Mouse (Mus musculus) retina, embryonic 14.5 days (tissue): Measurements from ENCODE around the gene Crtc3.

Experiments
- DNase-seq: peaks from one replicate; pipeline ENCODE4 v3.0.0-alpha.2; 2015; ENCODE audit warnings: low spot score

Gene Crtc3

DNA sequence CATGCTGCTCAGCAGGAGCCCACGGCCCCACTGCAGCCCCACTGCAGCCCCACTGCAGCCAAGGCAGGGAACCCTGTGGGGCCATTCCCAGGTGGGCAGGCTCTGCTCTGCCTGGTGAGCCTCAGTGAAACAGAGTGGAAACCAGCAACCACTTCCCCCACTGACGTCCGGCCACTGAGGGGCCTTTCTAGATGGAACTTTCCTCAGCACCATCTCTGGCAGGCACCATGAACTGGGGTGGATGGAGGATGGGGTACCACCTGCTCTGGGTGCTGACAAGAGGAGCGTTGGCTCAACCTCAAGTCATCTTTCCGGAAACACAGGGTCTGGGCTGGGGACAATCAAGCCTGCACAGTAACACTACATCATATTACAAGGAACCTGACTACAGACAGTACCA, 90.8 kb downstream of the Crtc3 start:
- DNase-seq = no peak

DNA sequence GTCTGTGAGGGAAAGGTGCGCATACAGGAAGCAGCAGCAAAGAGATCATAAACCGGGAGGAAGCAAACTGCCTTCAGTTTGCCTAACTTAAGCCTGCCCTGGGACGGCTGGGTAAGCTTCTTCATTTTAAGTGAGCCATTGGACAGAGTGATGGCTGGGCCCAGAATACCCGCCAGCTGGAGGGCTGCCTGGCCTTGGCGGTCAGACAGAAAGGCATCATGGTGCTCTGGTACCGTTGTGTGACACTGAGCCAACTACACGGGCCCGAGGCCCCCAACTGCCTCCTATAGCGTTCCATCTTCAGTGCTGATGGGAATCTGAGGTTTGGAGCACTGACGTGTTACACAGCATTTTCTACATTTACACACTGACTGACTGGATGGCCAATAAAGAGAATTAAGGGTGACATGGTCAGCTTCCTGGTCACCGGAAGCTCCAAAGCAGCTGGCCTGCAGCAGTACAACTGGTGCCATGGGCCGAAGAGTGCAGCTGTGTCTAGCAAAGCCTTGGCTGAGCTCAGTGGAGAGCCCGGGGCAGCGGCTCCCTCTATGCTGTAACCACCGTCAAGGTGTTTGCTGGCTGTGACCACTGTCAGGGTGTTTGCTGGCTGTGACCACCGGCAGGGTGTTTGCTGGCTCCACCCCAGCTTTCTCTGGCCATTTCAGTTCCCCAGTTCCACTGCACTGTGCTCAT, 99.5 kb downstream of the Crtc3 start:
- DNase-seq = no peak

DNA sequence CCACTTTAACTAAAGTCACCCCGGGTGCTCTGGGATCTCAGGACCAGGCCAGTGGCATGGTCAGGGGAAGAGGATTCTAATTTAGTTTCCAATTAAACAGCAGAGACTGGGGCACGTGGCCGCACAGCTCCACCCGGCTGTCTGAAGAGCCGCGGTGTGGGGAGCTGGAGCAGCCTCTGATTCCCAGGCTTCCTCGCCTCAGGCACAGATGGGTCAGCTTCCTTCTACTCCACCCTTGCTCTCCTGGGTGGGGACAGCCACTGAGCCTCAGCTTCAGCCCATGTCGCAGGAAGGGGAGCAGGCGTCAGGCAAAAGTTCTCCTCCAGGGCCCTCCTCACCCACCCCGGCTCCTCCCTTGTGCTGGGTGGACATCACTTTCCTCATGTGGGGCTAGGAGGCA, 101.0 kb downstream of the Crtc3 start:
- DNase-seq = peak; percentile 21

DNA sequence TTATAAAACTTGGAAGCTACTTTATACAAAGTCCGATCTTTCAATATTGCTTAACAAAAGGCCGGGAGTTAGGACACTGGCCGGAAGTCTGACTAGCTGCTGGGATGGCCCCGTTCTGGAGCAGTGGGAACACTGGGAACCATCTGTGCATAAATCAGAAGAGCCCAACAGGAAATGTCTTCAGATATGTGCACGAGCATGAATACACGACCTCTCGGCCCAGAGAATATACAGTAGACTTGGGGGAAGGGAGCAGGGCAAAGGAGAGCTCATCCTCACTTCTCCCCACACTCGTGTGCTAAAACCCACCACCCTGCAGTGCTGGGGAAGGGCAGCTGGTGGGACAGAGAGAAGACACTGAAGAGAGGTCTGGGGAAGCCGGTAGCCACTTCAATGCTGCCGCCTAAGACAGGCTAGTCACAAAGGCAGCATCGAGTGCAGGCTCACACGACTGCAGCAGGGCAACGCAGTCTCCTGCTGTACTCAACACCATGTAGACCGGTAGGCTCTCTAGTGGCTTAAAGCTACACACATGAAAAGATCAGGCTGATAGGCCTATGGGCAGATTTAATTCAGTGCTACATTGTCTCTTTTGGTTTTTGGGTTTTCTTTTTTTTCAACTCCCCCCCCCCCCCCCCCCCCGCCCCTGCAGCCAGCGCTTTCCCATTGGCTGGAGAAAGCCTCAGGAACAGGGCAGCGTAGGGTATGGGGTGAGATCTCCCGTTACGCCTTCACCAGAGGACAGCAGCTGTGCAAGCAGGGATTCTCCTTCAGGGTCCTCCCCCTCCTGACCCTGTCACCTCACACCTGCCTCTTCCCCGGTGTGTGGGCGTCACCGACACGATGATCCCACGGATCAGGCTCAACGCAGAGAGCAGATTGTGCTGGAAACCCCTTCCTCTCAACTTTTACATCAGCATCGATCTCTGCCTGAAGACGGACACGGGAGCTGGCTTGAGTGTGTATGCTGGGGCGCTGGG, 101.7 kb downstream of the Crtc3 start:
- no peak for DNase-seq

DNA sequence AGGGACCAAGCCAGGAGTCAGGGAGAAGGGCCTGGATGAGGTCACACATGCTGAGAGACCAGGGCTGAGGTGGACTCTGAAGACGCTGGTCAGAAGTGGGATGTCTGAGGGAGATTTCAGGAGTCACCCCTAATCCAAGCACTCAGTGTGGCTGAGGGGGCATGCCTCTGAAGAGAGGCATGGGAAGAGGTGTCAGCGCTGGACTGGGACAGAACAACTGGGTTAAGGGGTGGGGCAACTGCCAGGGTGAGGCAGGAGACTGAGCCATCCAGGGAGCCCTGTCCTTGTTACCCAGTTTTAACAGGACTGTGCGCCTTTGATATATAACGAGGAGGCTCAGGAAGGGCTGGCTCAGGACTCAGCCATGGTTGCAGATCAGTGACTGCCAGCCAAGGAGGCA, 102.5 kb downstream of the Crtc3 start:
- DNase-seq = no peak

DNA sequence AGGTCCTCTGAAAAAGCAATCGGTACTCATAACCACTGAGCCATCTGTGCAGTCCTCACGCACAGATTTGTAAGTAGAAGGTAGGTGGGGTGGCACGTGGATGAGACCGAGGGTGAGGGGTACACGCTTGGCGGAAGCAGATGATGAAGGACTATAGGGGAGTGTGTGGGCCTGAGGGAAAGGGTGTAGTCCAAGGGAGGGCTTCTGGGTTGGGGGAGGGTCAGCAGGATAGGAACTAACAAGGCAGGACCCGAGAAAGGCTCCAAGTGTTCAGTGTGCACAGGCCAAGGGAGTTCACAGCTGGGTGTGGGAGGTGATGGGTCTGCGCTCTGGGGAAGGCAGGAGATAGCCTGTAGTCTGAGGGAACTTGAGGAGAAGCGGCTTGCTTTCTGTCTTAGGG, 103.3 kb downstream of the Crtc3 start:
- no peak for DNase-seq

DNA sequence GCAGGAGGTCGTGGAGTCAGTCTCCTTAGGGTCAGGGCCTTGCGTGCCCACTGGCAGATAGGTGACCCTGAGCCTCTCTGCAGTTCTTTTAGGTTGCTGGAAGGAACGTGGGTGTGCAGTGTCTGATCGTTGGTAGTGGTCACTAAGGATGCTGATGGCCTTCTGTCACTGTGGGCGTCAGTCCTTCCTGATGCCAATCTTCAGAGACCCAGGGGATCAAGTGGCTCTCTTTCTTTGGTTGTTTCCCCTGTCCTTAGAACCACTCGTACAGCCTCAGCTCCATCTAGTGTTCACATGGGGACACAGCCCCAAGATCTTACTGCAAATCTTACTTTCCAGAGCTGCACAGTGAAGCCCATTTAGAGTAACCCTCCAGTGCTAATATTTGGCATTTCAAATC, 104.7 kb downstream of the Crtc3 start:
- DNase-seq = peak; percentile 79

DNA sequence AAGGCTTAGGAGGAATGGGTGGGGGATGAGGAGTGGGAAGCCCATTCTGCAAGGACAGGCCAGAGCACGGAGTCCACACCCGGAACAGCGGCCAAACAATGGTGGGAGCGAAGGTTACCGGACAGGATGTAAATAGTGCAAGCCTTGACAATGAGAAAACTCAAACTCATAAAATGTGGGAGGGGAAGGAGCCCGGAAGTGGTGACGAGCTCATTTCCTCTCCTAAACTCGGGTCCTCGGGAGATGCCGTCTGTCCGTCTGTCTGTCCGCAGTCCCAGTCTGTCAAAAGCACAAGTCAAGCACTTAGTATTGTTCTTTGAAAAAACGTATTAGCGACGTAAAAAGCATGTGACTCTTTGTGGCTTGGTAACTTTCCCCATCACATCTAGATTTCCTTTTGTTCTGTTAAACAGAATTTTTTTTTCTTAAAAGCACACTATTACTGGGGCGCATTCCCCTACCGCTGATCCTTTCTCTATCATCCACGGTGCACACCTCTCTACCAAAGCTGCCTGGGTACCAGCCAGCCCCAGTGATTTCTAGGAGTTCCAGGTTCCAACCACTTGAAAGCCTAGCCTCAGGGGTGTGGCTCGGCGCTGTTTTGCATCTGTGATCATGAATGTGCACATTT, 105.7 kb downstream of the Crtc3 start:
- DNase-seq = no peak

DNA sequence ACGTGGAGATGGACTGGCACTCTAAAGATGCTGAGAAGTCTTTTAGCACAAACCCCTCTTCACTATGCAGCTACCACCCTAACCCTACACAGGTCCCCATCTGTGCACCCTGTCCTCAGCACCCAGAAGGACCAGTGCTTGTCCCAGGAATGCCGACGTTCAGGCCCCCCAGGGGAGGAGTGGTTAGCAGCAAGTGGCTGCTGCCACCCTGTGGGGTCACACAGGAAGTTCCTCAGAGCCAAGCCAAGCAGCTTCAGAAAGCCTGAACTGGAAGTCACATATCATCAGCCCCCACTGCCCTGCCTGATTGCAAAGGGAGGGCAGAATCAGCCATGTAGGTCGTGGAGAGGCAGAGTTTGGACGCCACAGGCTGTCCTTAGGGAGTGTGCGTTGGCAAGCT, 108.3 kb downstream of the Crtc3 start:
- DNase-seq = peak; percentile 38

DNA sequence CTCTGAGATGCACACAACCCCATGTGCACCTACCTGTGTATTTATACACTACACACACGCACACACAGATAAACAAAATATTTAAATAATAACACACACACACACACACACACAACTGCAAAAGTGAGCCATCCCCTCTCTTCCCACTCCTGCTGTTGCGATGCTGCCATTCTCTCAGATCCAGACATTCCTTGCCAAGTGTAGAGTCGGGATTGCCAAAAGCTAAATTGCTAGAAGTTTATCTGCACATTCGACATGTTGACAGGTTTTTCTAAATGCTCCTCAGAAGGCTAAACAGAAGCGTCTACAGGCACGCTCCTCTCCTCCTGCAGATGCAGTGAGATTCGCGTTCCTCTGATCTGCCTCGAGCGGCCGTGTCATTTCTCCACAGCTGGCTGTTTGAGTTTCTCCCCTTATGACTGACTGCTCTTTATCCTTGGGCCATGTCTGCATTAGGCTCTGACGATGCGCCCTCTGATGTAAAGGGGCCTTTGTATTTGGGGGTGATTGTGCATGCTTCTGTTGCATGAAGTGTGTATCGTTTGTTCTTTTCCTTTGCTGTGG, 111.2 kb downstream of the Crtc3 start:
- DNase-seq = no peak

DNA sequence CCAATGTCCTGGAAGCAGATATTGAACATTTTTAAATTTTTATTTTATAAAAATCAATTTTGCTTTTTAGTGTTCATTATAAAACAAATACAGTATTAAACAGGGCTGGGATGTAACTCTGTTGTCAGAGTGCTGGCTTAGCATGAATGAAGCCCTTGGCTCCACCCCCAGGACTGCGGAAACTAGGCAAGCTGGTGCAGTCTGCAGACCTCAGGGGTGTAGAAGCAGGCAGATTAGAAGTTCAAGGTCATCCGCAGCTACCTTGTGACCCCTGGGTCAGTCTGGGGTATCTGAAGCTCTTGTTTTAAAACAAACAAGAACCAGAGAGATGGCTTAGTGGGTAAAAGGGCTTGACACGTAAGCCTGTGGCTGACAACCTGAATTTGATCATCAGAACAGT, 112.1 kb downstream of the Crtc3 start:
- DNase-seq = no peak

DNA sequence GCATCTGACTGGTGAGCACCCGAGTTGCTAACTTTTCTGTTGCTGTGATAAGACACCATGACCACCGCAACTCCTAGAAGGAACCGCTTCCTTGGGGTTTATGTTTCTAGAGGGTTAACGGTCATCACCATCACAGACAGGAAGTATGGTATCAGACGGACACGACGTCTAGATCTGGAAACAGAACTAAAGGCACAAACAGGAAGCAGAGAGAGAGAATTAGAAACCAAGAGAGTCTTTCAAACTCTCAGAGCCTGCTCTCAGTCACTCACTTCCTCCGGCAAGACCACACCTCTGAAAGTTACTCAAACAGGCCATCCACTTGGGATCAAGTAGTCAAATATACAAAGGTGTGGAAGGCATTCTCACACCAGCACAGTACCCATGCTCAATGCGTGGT, 112.9 kb downstream of the Crtc3 start:
- no peak for DNase-seq

DNA sequence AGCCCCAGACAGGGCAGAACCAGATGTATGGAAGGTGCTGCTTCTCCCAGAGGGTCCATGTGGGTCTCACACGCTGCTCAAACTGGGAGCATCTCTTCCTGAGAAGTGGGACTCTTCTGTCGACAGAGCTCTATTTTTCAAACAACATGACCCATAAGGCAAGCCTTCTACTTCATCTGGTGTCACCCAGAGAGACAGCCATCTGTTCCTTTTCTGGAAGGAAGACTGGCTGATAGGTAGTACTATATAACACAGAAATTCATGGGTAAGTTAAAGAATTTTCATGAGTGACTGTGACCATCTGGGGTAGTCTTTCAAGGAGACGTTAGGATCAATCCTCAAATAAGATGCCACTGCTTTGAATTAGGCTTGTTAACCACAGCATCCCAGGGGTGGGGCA, 115.6 kb downstream of the Crtc3 start:
- no peak for DNase-seq

DNA sequence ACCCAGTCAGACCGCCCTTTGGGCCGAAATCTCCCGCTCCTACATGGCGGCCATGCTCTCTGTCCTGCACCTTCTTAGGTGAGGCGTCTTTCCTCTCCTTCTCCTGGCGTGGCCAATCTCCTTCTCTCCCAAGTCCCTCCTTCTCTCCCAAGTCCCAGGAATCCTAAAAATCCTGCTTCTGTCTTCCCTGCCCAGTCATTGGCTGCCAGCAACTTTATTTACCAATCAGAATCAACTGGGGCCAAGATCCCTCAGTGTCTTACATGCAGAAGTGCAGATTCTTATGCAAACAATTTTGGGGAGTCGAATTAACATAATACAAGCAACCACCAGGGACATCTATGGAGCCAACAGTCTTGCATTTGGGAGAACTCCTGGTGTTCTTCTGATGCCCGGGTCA, 120.7 kb downstream of the Crtc3 start:
- DNase-seq = no peak

DNA sequence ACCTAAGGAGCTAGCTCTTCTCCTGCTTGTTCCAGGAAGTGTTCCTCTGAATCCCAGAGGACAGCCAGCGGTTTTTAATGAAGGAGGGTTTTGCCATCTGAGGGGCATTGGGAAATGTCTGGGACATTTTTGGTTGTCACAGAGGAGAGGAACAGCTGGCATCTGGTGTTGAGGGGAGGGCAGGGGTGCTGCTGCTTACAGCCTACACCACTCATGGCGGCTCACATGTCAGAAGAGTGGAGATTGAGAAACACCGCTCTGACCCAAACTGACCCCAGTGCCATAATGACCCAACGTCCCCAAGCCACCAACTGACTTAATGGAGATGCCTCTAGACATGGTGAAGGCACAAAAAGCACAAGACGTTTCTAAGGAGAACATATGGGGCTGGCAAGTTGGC, 126.7 kb downstream of the Crtc3 start:
- no peak for DNase-seq

DNA sequence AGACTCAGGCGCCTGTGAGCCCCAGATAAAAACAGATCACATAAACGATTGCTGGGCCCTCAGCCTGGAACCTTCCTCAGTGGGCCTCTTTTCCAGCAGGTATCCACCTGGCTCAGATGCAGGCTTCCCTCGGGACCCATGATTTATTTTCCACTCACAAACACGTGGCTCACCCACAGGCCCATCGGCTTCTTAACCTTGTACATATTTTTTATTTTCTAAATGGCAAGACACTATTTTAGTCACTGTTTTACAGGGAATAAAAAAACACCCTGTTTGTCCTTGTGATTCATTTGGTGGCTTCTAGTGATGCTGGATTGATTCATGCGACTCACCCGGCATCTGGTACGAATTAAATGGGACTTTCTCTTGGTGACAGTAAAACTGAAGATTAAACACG, 127.4 kb downstream of the Crtc3 start:
- no peak for DNase-seq

DNA sequence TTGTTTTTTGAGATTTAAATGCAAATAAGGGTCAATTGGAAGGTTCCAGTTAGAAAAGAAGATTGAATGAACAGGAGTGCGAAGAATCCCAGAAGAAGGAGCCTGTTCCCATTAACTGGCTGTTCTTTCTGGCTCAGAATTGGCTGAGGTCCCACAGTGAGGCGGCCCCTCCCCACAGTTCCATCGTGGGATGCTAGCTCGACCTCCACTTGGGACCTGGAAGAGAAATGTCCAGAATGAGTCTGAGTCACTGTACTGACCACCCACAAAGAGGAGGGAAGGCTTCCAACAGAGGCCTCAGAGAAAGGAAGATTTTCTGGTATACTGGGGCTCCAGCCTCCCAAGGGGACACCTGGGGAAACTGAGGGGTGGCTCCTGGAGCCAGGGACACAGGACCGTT, 130.1 kb downstream of the Crtc3 start:
- DNase-seq = no peak

DNA sequence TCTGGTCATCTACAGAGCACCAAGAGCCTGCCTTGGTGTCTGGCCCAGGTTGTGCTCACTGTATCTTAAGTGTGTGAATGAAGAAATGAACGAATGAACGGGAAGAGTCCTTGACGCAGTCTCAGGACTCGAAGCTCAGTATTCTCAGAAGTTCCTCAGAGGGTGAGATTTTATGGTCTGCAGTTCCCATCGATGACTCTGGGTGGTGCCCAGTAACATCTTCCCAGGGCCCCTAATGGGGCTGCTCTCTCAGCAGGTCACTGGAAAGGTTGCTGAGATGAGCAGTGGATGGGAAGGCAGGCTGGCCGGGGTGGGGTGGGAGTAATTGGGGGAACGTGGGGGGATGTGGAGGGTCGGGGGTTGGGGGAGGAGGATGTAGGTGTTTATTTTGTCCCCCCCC, 130.6 kb downstream of the Crtc3 start:
- peak; percentile 32 for DNase-seq

DNA sequence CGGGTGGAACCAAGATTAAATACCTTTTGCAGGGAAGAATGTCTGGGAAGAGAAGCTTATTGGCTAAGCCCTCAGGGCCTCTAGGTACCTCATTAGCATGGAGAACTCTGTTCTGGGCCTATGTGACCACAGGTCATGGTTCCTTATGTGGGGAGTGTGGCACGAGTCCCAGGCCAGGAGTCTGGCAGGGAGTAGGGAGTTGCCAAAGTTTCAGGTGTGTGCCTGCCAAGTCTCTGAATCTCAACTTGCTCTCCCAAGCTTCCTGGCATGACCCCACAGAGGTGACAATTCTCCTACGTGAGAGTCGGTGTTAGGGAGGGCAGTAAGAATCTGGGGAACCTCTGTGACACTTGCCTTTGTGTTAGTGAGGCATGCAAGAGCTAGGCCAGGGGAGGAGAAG, 131.5 kb downstream of the Crtc3 start:
- no peak for DNase-seq

DNA sequence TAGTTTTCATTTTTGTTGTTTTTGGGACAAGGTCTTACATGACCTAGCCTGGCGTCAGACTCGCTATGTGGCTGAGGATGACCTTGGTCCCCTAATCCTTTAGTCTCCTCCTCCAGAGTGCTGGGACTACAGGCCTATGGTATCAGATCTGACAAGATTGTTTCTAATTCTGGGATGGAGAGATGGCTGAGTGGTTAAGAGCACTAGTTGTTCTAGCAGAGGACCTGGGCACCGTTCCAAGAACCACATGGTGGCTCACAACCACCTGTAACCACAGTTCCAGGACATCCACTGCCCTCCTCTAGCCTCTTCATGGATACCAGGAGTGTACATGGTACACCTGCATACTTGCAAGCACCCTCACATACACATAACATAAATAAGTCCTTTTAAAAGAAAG, 132.5 kb downstream of the Crtc3 start:
- DNase-seq = no peak

DNA sequence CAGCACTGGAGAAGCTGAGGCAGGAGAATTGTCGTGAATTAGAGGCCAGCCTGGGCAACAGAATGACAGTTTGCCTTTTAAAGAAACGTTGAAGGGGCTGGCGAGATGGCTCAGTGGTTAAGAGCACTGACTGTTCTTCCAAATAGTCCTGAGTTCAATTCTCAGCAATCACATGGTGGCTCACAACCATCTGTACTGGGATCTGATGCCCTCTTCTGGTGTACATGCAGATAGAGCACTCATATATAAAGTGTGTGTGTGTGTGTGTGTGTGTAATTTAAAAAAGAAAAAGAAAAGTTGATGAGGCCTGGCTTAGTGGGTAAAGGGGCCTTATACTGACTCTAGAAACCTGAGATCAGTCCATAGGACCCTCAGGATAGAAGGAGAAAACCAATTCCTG, 133.5 kb downstream of the Crtc3 start:
- DNase-seq = no peak

DNA sequence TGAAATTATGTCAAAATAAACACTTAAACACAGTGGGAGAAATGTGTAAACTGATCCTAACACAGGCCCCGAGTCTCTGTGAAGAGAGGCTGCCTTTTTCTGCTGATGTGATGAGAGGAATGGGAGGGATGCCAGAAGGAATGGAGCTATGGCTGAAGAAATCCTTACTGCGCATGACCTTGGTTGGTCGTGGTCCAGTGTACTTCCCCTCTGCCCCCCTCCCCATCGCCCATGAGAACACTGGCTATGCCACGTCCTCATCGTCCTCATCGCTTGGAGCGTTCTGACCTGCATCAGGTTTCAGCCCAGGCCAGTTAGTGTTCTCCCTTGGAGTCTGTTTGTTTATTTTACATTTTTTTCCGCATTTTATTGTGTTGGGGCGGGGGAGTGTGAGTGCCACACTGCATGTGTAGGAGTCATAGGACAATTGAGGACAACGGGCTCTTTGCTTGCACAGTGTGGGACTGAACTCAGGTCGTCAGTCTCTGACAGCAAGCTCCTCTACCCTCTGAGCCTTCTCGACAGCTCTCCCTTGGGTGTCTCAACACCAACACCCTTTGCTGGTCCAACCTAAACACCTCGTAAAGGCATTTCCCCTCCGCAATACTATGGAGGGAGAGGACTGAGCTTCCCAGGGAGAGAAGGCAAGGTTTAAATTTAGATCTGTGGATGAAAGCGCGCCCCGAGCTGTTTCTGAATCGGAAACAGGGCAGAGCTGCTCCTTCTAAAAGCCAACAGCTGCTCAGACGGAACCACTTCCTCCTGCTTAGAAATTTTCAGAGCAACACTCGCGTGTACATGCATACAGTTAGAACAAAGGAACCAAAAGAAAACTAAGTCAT, 134.3 kb downstream of the Crtc3 start:
- no peak for DNase-seq
